Mouse (Mus musculus): ENCODE results near the gene Klhl40.

Klhl40 gene

DNA sequence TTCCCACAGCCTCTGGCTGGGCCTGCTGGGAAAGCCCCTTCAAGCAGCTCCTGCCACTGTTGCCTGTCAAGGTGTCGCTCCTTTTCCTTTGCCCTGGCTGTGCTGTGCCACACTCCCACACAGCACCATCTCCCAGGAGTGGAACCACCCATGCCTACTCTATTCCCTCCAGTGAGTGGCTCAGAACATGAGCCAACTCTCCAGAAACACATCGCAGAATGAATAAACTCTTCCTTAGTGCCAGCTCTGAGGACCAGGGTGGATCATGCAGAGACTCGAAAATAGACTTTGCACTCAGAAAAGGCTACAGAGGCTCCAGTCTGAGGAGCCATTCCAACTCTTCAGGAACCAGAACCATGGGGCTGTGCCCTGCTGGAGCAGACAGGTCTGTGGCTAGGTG, 48.9 kb downstream of the Klhl40 start:
- DNase-seq (ENCODE audit: low spot score in 2 of 2): no peak

DNA sequence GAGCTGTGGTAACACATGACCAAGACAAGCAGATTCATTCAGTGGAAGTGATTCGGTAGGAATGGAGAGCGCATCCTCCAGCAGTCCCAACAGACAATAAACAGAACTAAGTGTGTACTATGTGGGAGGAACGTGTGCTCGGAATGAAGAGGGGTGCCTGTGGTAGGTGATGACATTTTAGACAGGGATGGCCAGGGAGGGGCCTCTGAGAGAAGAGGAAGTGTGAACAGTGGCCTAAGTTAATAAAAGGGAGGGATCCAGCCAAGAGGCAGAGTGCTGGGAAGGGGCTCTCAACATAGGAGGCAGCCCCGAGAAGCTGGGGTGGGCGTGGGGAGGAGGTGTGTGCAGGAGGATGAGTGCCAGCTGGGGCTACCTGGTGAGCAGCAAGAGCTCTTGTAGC, 50.9 kb downstream of the Klhl40 start:
- DNase-seq (ENCODE audit: low spot score in 2 of 2): no peak

DNA sequence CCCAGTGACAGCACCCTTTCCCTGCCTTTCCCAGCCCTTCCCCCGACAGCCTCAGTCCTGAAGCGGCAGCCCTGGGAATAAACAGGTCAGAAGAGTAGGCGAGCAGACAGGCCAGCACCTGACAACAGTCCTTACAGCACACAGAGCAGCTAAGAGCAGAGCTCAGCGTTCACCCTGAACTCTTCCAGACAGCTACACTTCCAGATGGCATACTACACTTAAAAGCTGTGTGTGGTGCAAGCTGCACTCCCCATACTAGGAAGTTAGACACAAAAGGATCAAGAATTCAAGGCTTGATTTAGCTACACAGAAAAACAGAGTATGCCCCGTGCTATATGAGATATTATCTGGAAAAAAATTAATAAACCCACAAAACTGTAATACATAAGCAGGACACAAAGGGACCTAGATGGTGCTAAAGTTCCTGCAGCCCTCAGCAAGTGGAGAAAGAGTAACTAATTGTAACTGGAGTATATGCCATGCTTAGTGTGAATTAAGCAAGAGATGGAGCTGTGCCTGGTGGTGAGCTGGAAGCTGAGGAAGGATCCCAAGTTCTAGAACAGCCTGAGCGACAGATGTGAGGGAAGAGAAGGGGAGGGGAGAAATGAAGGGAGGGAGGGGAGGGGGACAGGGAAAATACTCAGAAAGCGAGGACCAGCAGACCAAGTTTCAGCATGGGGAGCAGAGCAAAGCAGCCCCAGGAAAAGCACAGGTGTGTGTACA, 52.0 kb downstream of the Klhl40 start:
- DNase-seq (ENCODE audit: low spot score in 2 of 2): no peak

DNA sequence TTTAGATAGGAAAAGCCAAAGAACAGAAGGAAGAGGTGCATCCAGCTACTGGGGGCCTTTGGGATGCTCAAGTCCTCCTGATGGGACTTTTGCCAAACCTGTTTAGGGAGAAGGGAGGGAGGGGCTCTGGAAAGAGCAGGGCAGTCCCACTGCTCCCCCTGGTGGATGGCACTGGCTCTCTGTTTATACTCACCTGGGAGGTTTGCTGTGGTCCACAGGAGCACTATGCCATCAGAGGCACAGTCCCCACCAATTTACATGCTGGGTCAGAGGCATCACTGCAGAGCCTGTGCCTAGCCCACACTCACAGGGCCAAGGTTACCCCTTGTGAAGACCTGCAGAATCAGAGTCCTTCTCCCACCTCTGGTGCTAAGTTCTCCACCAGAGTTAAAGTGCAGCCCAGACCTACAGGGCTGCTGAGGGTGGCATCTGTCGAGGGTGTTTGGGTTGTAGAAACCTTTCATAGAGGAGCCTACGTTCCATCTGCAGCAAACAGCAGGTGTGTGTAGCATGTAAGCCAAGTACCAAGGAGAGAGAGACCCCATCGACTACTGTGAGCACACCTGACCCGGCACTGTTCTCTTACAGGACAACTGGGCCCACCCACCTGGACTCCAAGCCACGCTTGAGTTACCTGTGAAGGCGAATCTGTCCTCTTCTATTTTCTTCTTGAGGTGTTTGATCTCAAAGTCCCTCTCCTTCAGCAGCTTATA, 53.0 kb downstream of the Klhl40 start:
- peak in 1 of 2 experiments; percentile 30 for DNase-seq (ENCODE audit: low spot score in 2 of 2)

DNA sequence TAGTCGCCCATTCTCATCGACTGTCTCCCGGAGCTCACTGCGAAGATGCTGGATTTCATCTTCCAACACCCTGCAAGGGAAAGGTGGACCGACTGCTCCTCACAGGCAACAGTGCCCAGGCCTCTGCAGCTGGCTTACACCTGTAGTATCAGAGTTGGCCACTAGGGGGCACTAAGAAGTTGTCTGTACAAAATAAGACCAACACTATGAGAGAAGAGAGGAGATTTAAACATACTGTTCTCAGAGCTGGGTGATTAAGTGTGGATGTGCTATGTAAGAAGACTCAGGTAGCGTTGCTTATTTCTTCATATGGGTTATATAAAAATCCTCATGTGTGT, 53.5 kb downstream of the Klhl40 start:
- DNase-seq (ENCODE audit: low spot score in 2 of 2): peak; percentile 60 to 74
